Mouse (Mus musculus) retina, embryonic 14.5 days (tissue): ENCODE measurements at regions not wholly inside any gene's neighbourhood (a gene's known extent, or its start where the extent isn't known, plus 50 kb on each side); places are given as distances from the start of the nearest gene placed in this dataset.

Source experiments
- DNase-seq: peaks from one replicate; pipeline ENCODE4 v3.0.0-alpha.2; 2015; ENCODE audit warnings: low spot score

- DNase-seq: no peak
These were observed 123.2 kb upstream of the Plekha5 start for GRCm38 (mm10) chr6:140300470-140301145.

- DNase-seq: peak; percentile 18
These were observed 124.2 kb upstream of the Plekha5 start for GRCm38 (mm10) chr6:140299653-140300052.

- DNase-seq: no peak
These were observed 125.8 kb upstream of the Plekha5 start for GRCm38 (mm10) chr6:140297969-140298554.

- no peak for DNase-seq
These were observed 126.3 kb upstream of the Plekha5 start for GRCm38 (mm10) chr6:140297561-140297960.

- no peak for DNase-seq
These were observed 133.7 kb upstream of the Plekha5 start for GRCm38 (mm10) chr6:140290109-140290508.

GRCm38 (mm10) chr6:140288799-140289198 lies 135.1 kb upstream of the Plekha5 start:
- DNase-seq: no peak

- peak; percentile 6 for DNase-seq
These were observed 141.6 kb upstream of the Plekha5 start for GRCm38 (mm10) chr6:140282285-140282577.

GRCm38 (mm10) chr6:140281488-140282284 lies 142.2 kb upstream of the Plekha5 start:
- DNase-seq: peak; percentile 32

GRCm38 (mm10) chr6:140280817-140281475 lies 142.9 kb upstream of the Plekha5 start:
- no peak for DNase-seq

GRCm38 (mm10) chr6:140279736-140280370 lies 144.0 kb upstream of the Plekha5 start:
- DNase-seq: no peak

- no peak for DNase-seq
These were observed 145.1 kb upstream of the Plekha5 start for GRCm38 (mm10) chr6:140278750-140279149.

- DNase-seq: no peak
These were observed 153.3 kb upstream of the Plekha5 start for GRCm38 (mm10) chr6:140270592-140270991.

- no peak for DNase-seq
These were observed 155.4 kb upstream of the Plekha5 start for GRCm38 (mm10) chr6:140268315-140269070.

- DNase-seq: no peak
These were observed 159.9 kb upstream of the Plekha5 start for GRCm38 (mm10) chr6:140263920-140264319.

GRCm38 (mm10) chr6:140261813-140262212 lies 162.0 kb upstream of the Plekha5 start:
- DNase-seq: no peak

GRCm38 (mm10) chr6:140258761-140259160 lies 165.1 kb upstream of the Plekha5 start:
- DNase-seq: no peak

- no peak for DNase-seq
These were observed 165.8 kb upstream of the Plekha5 start for GRCm38 (mm10) chr6:140258101-140258500.

- no peak for DNase-seq
These were observed 172.3 kb upstream of the Plekha5 start for GRCm38 (mm10) chr6:140251527-140251926.

- no peak for DNase-seq
These were observed 180.3 kb upstream of the Plekha5 start for GRCm38 (mm10) chr6:140243411-140244151.

GRCm38 (mm10) chr6:140239356-140239755 lies 184.5 kb upstream of the Plekha5 start:
- DNase-seq: no peak

- no peak for DNase-seq
These were observed 190.3 kb upstream of the Plcz1 start for GRCm38 (mm10) chr6:140231537-140231936.
